Mouse (Mus musculus) hindbrain, embryonic 13.5 days (tissue): ENCODE results near the gene Kcnk5. TPM values are rescaled to one million over a fixed set of nuclear protein-coding genes. Genes with fewer than 3 reads are reported as not detected.
A peak's percentile ranks its signal among the peaks of the same experiment; 100 is the strongest.

Experiments used
- ATAC-seq: fragments of 200-750 bp; cut with Nextera tagmentation; 2 replicates; pipeline ENCODE4 v1.8.0; 2017; ENCODE audit warnings: moderate TSS enrichment; ENCODE audit not compliant: low FRiP score
- H3K27ac ChIP-seq: fragments of 300-500 bp; sonication (generic); 2 replicates; pipeline ENCODE4 v1.5.1; 2015; ENCODE audit warnings: inconsistent platforms, mild to moderate bottlenecking, moderate library complexity
- H3K27me3 ChIP-seq: fragments of 300-500 bp; sonication (generic); 2 replicates; pipeline ENCODE4 v1.6.1; 2015; ENCODE audit warnings: mild to moderate bottlenecking, inconsistent platforms
- H3K36me3 ChIP-seq: fragments of 300-500 bp; sonication (generic); 2 replicates; pipeline ENCODE4 v1.6.1; 2015; ENCODE audit warnings: mild to moderate bottlenecking, inconsistent platforms
- H3K4me1 ChIP-seq: fragments of 300-500 bp; sonication (generic); replicated peaks from 2 replicates; pipeline ENCODE4 v1.6.1; 2015; ENCODE audit warnings: inconsistent platforms
- H3K4me2 ChIP-seq: fragments of 300-500 bp; sonication (generic); 2 replicates; pipeline ENCODE4 v1.6.1; 2015; ENCODE audit warnings: inconsistent platforms, mild to moderate bottlenecking, moderate library complexity
- H3K4me3 ChIP-seq: fragments of 300-500 bp; sonication (generic); 2 replicates; pipeline ENCODE4 v1.5.1; 2015; ENCODE audit warnings: mild to moderate bottlenecking, inconsistent platforms
- H3K9ac ChIP-seq: fragments of 300-500 bp; sonication (generic); 2 replicates; pipeline ENCODE4 v1.6.1; 2015; ENCODE audit warnings: mild to moderate bottlenecking, inconsistent platforms
- H3K9me3 ChIP-seq: fragments of 300-500 bp; sonication (generic); 2 replicates; pipeline ENCODE4 v1.6.1; 2016; ENCODE audit warnings: inconsistent platforms
- WGBS: fragments of 180-500 bp; shearing (Covaris S2); methylation state at CpG from one replicate; pipeline ENCODE4 v1.1.7; 2015; 5-methylcytosine and 5-hydroxymethylcytosine counted together
- polyA plus RNA-seq: library from polyadenylated mRNA; unstranded; fragments of >200 nt; fragmentation: Nextera tagmentation; extraction: Ambion mirVana; gene quantifications from 2 replicates; pipeline ENCODE4 v1.2.1, GENCODE M21; 2015

Gene Kcnk5
- polyA plus RNA-seq, result 1.9 and 2.3 TPM in 2 replicates

DNA sequence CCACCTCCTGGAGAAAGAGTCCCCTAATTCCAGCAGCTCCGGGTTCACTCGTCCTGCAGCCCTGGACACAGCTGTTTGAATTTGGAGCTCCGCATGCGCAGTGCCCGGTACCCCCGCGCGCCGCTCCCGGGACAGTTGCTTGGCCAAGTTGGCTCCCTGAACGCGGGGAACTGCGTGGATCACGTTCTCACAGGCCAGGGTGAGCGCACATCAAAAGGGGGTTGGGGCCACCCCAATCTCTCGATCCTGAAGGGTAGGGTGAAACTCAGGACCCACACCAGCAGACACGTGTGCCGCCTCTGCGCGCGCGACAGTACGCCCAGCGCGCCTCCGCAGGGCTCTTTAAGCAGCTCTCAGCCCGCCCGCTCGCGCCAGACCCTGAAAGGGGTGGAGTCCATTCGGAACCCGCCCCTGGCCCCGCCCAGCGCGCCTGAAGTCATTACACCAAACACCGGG, at the start of gene Kcnk5:
Kcnk5 (minus strand) TSS at position 344 of the 456 bp plus-strand sequence.
- Histone ChIP-seq H3K36me3 (no peaks in the 10 kb centered on the region), H3K4me3 (peak within 1 kb of the TSS; percentile 62), H3K4me2 (peak within 1 kb of the TSS; percentile 93), H3K27ac (no peak within 1 kb of the TSS), H3K27me3 (peaks cover 19% of the 10 kb centered on the region), H3K4me1 (peaks cover 49% of the 10 kb centered on the region), H3K9me3 (no peaks in the 10 kb centered on the region), H3K9ac (peak within 1 kb of the TSS; percentile 64)
- peak; percentile 94 for ATAC-seq
- under 1% methylated on average over 36 of the region's 36 CpGs for WGBS

GRCm38 (mm10) chr14:20230063-20230491, 48.5 kb upstream of the Kcnk5 start:
- Histone ChIP-seq H3K36me3 (no peaks in the 10 kb centered on the region), H3K9me3 (no peaks in the 10 kb centered on the region), H3K4me2 (no peak overlapping the region), H3K4me3 (no peak overlapping the region), H3K27me3 (no peaks in the 10 kb centered on the region), H3K27ac (no peak overlapping the region), H3K4me1 (peaks cover 16% of the 10 kb centered on the region), H3K9ac (no peak overlapping the region)
- 91% methylated on average over 7 of the region's 7 CpGs for WGBS
- no peak for ATAC-seq

DNA sequence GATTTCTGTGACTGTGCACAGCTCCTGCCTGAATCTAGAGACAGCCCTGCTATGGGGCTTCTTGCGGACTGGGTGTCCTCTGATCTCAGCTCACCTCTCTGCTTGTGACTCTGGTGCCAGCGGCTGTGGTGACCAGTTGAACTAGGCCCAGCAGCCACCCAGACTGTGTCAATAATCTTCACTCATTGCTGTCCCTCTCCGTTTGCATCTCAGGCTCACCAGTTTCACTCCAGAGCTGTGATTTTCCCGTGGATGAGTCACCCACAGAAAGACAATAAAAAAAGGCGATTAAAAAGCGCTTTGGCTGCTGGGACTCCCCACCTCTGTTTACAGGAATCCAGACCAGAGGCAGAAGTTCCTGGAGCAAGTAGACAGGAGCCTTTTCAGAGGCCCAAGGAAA, 47.8 kb upstream of the Kcnk5 start:
- H3K4me2 ChIP-seq, result no peak overlapping the region
- no peak for ATAC-seq
- WGBS, result 78% methylated on average over 6 of the region's 6 CpGs
- peaks cover 22% of the 10 kb centered on the region for H3K4me1 ChIP-seq
- no peak overlapping the region for H3K9ac ChIP-seq
- H3K27ac ChIP-seq, result no peak overlapping the region
- H3K9me3 ChIP-seq, result no peaks in the 10 kb centered on the region
- no peaks in the 10 kb centered on the region for H3K36me3 ChIP-seq
- H3K27me3 ChIP-seq, result no peaks in the 10 kb centered on the region
- H3K4me3 ChIP-seq, result no peak overlapping the region

- Histone ChIP-seq H3K27ac (no peak overlapping the region), H3K4me1 (peaks cover 25% of the 10 kb centered on the region), H3K4me3 (no peak overlapping the region), H3K36me3 (no peaks in the 10 kb centered on the region), H3K9ac (no peak overlapping the region), H3K27me3 (no peaks in the 10 kb centered on the region), H3K4me2 (no peak overlapping the region), H3K9me3 (no peaks in the 10 kb centered on the region)
- ATAC-seq, result no peak
- WGBS, result 65% methylated on average over 4 of the region's 4 CpGs
Observed at GRCm38 (mm10) chr14:20228336-20228735, 46.7 kb upstream of the Kcnk5 start.

DNA sequence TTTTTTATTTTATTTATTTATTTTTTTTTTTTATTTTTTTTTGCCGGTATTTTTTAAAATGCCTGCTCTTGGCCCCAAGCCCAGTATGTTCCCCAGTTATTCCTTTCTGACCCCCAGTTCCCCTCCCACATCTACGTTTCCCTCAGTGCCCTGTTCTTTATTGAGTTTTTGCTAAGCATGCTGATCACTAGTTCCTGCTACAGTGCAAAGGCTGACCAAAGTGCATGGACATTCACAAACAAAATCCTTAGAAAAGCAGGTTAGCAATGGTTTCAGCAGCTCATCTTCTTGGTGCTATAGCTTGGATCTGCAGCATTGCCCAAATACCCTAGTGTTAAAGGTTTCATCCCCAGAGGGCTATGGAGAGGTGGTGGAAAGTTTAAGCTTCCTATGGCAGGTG, 45.4 kb upstream of the Kcnk5 start:
- Histone ChIP-seq H3K27me3 (no peaks in the 10 kb centered on the region), H3K4me1 (peaks cover 25% of the 10 kb centered on the region), H3K4me3 (no peak overlapping the region), H3K9me3 (no peaks in the 10 kb centered on the region), H3K9ac (no peak overlapping the region), H3K4me2 (no peak overlapping the region), H3K36me3 (no peaks in the 10 kb centered on the region), H3K27ac (no peak overlapping the region)
- 48% methylated on average over 2 of the region's 2 CpGs for WGBS
- no peak for ATAC-seq

GRCm38 (mm10) chr14:20226488-20226887, 44.9 kb upstream of the Kcnk5 start:
- no peaks in the 10 kb centered on the region for H3K9me3 ChIP-seq
- 36% methylated on average over 6 of the region's 7 CpGs for WGBS

DNA sequence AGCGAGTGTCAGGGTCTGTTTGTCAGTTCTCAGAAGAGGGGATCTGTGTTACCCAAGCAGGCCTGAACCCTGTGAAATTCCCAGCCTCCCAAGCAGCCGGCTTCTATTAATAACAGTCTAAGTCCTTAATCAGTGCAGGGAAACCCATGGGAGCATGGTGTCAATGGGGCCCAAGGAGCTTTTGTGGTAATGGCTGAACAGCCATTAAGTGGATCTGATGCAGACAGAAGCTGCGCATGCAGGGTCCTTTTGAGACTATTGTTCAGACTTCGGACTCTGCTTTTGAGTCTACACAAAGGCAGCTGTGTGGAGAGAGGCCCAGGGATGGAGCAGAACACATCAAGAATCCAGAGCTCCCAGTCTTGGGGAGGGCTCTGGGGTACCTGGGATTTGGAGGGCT, 43.9 kb upstream of the Kcnk5 start:
- Histone ChIP-seq H3K27me3 (no peaks in the 10 kb centered on the region), H3K9ac (no peak overlapping the region), H3K4me1 (peaks cover 25% of the 10 kb centered on the region), H3K4me2 (no peak overlapping the region), H3K9me3 (no peaks in the 10 kb centered on the region), H3K4me3 (no peak overlapping the region), H3K27ac (peak overlapping the region; percentile 36), H3K36me3 (no peaks in the 10 kb centered on the region)
- peak; percentile 55; the same call in 1 of the 2 replicates for ATAC-seq
- 17% methylated on average over 4 of the region's 4 CpGs for WGBS

More at GRCm38 (mm10) chr14:20226488-20226887, 44.9 kb upstream of the Kcnk5 start:
- no peak; the same call in 1 of the 2 replicates for ATAC-seq
- H3K9ac ChIP-seq, result no peak overlapping the region
- peaks cover 25% of the 10 kb centered on the region for H3K4me1 ChIP-seq
- no peak overlapping the region for H3K4me2 ChIP-seq
- H3K27ac ChIP-seq, result no peak overlapping the region
- no peak overlapping the region for H3K4me3 ChIP-seq
- no peaks in the 10 kb centered on the region for H3K27me3 ChIP-seq
- H3K36me3 ChIP-seq, result no peaks in the 10 kb centered on the region

- H3K4me2 ChIP-seq, result no peak overlapping the region
- WGBS, result 48% methylated on average over 10 of the region's 10 CpGs
- H3K27ac ChIP-seq, result peak overlapping the region; percentile 62
- ATAC-seq, result 0 out of 2 replicates have a peak, but pooled peaks have one; percentile 21
- peaks cover 25% of the 10 kb centered on the region for H3K4me1 ChIP-seq
- no peaks in the 10 kb centered on the region for H3K36me3 ChIP-seq
- H3K4me3 ChIP-seq, result no peak overlapping the region
- no peak overlapping the region for H3K9ac ChIP-seq
- H3K27me3 ChIP-seq, result no peaks in the 10 kb centered on the region
- no peaks in the 10 kb centered on the region for H3K9me3 ChIP-seq
Observed at GRCm38 (mm10) chr14:20224576-20225218, 43.1 kb upstream of the Kcnk5 start.

DNA sequence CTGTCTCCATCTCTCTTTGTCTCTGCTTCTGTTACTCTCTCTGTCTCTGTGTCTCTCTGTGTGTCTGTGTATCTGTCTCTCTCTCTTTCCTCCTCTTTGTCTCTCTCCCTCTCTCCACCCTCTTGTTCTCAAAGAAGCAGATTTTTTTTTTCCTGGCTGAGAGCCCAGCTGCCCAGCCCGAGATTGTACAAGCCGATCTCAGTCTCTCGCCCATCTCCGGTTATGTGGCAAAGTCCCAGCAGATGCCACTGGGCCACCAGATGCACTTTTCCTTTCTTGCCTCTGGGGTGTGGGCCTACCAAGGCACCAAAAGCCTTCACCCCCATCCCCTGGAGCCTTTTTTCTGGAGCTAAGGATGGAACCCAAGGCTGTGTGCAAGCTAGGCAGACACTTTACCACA, 42.6 kb upstream of the Kcnk5 start:
- H3K4me2 ChIP-seq, result no peak overlapping the region
- H3K9me3 ChIP-seq, result no peaks in the 10 kb centered on the region
- no peak overlapping the region for H3K9ac ChIP-seq
- H3K27ac ChIP-seq, result peak overlapping the region; percentile 62
- WGBS, result 39% methylated on average over 4 of the region's 4 CpGs
- no peaks in the 10 kb centered on the region for H3K27me3 ChIP-seq
- ATAC-seq, result no peak
- H3K4me1 ChIP-seq, result peaks cover 25% of the 10 kb centered on the region
- H3K4me3 ChIP-seq, result no peak overlapping the region
- H3K36me3 ChIP-seq, result no peaks in the 10 kb centered on the region

GRCm38 (mm10) chr14:20223253-20223652, 41.6 kb upstream of the Kcnk5 start:
- Histone ChIP-seq H3K4me3 (no peak overlapping the region), H3K36me3 (no peaks in the 10 kb centered on the region), H3K27ac (no peak overlapping the region), H3K27me3 (no peaks in the 10 kb centered on the region), H3K4me1 (peaks cover 25% of the 10 kb centered on the region), H3K9me3 (no peaks in the 10 kb centered on the region), H3K4me2 (no peak overlapping the region), H3K9ac (no peak overlapping the region)
- ATAC-seq, result no peak
- 95% methylated on average over 5 of the region's 5 CpGs for WGBS

GRCm38 (mm10) chr14:20221083-20221482, 39.5 kb upstream of the Kcnk5 start:
- 21% methylated on average over 7 of the region's 7 CpGs for WGBS
- no peak overlapping the region for H3K9ac ChIP-seq
- no peaks in the 10 kb centered on the region for H3K36me3 ChIP-seq
- H3K9me3 ChIP-seq, result no peaks in the 10 kb centered on the region
- H3K4me3 ChIP-seq, result no peak overlapping the region
- peaks cover 18% of the 10 kb centered on the region for H3K4me1 ChIP-seq
- H3K4me2 ChIP-seq, result no peak overlapping the region
- no peak overlapping the region for H3K27ac ChIP-seq
- no peaks in the 10 kb centered on the region for H3K27me3 ChIP-seq
- ATAC-seq, result no peak

DNA sequence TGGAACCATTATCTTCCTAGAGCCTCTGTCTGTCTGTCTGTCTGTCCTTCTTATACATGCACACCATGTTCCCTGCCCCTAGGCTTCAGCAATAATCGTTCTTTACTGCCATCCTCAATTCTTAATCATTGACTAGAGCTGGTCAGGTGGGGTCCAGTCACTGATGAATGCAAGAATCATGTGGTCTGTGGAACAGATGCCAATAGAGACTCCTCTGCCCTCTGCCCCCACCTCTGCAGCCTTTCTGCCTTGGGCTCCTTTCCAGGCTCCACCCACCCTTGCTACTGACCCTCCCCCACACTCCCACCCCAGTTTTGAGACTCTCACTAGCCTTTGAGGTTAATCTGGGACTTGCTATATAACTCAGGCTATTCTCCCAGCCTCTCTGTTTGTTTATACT, 38.2 kb upstream of the Kcnk5 start:
- Histone ChIP-seq H3K4me1 (peaks cover 7% of the 10 kb centered on the region), H3K36me3 (no peaks in the 10 kb centered on the region), H3K27ac (no peak overlapping the region), H3K4me3 (no peak overlapping the region), H3K9ac (no peak overlapping the region), H3K27me3 (no peaks in the 10 kb centered on the region), H3K4me2 (no peak overlapping the region), H3K9me3 (no peaks in the 10 kb centered on the region)
- ATAC-seq, result no peak
- WGBS, result 59% methylated on average over 1 of the region's 1 CpGs

DNA sequence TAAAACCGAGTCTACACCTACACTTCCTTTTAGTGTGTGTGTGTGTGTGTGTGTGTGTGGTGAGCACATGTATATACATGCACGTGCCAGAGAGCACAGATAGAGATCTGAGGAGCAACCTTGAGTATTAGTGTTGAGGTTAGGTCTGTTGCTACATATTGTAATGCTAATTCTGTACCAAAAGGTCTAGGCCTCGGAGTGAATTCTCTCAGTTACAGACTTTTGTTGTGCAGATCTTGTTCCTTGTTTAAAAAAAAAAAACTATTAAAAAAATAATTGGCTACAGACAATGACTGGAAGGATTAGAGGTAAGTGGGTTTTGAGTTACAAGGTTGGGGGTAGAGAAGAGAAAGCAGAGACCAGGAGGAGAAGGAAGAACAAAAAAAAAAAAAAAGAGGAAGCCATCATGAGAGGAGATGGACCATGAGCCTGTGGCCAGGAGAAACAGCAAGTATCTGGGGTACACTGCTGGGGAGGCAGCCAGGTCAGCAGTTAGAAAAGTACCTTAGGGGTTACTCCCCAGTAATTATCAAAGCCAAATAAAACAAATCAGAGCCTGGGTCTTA, 35.8 kb upstream of the Kcnk5 start:
- Histone ChIP-seq H3K9me3 (no peaks in the 10 kb centered on the region), H3K36me3 (no peaks in the 10 kb centered on the region), H3K4me3 (no peak overlapping the region), H3K9ac (no peak overlapping the region), H3K4me2 (no peak overlapping the region), H3K27me3 (no peaks in the 10 kb centered on the region), H3K27ac (no peak overlapping the region), H3K4me1 (no peaks in the 10 kb centered on the region)
- WGBS, result 33% methylated on average over 3 of the region's 3 CpGs
- ATAC-seq, result no peak
